Mouse (Mus musculus) frontal cortex, adult 2 months (tissue): ENCODE data around the gene Tmem218. TPM values are rescaled to one million over a fixed set of nuclear protein-coding genes. Genes with fewer than 3 reads are reported as not detected.
A peak's percentile ranks its signal among the peaks of the same experiment; 100 is the strongest.

ENCODE experiments used
- DNase-seq, 2 experiments: peaks; one replicate each; pipeline ENCODE4 v3.0.0; 2022; ENCODE audit warnings: low spot score in 1 of 2; ENCODE audit errors: extremely low spot score in 1 of 2
- polyA plus RNA-seq: library from polyadenylated mRNA; depleted of rRNA; stranded (reverse); fragments of >200 nt; gene quantifications from 2 replicates; pipeline ENCODE4 v1.2.3, GENCODE M21; 2012

Tmem218 gene
- polyA plus RNA-seq, 1 experiment: 9.0 TPM

- DNase-seq: no peak
Measured at GRCm38 (mm10) chr9:37230486-37231195, 22.6 kb downstream of the Tmem218 start.

- DNase-seq: peak in 1 of 2 experiments; percentile 33
Measured at GRCm38 (mm10) chr9:37232201-37233195, 24.5 kb downstream of the Tmem218 start.

- peak in 1 of 2 experiments; percentile 25 for DNase-seq
Measured at GRCm38 (mm10) chr9:37235951-37236737, 28.1 kb downstream of the Tmem218 start.

- DNase-seq: no peak
Measured at GRCm38 (mm10) chr9:37242764-37243163, 34.7 kb downstream of the Tmem218 start.

- DNase-seq: no peak
Measured at GRCm38 (mm10) chr9:37244600-37244999, 36.6 kb downstream of the Tmem218 start.

GRCm38 (mm10) chr9:37245404-37245803 is 37.4 kb downstream of the Tmem218 start:
- DNase-seq: no peak

- no peak for DNase-seq
Measured at GRCm38 (mm10) chr9:37245810-37246209, 37.8 kb downstream of the Tmem218 start.

- peak in 1 of 2 experiments; percentile 45 for DNase-seq
Measured at GRCm38 (mm10) chr9:37247429-37247828, 39.4 kb downstream of the Tmem218 start.

- peak in 1 of 2 experiments; percentile 20 for DNase-seq
Measured at GRCm38 (mm10) chr9:37248381-37248906, 40.4 kb downstream of the Tmem218 start.

GRCm38 (mm10) chr9:37249976-37250375 is 42.0 kb downstream of the Tmem218 start:
- DNase-seq: no peak

GRCm38 (mm10) chr9:37250631-37251030 is 42.6 kb downstream of the Tmem218 start:
- no peak for DNase-seq

GRCm38 (mm10) chr9:37254531-37255110 is 46.6 kb downstream of the Tmem218 start:
- no peak for DNase-seq

- peak; percentile 60 to 89 for DNase-seq
Measured at GRCm38 (mm10) chr9:37255149-37255888, 47.3 kb downstream of the Tmem218 start, which contains the start of gene Slc37a2. Gene Slc37a2, minus strand, starts transcription at chr9:37255738.

GRCm38 (mm10) chr9:37255889-37256225 is 47.8 kb downstream of the Tmem218 start:
- peak in 1 of 2 experiments; percentile 64 for DNase-seq

- no peak for DNase-seq
Measured at GRCm38 (mm10) chr9:37266622-37267021, 58.6 kb downstream of the Tmem218 start.
